Mouse (Mus musculus) embryonic facial prominence, embryonic 12.5 days (tissue): Measurements from ENCODE around the gene Lat. TPM values are rescaled to one million over a fixed set of nuclear protein-coding genes. Genes with fewer than 3 reads are reported as not detected.
"Not testable (repeated sequence)": the region's sequence is repeated elsewhere in the genome, so short reads cannot be mapped to it uniquely, and the experiment has no call there.

Experiments used
- ATAC-seq: fragments of 200-750 bp; cut with Nextera tagmentation; 2 replicates; pipeline ENCODE4 v1.8.0; 2017; ENCODE audit not compliant: insufficient number of reproducible peaks, insufficient read depth, low FRiP score, low TSS enrichment
- H3K27ac ChIP-seq: fragments of 300-500 bp; sonication (generic); 2 replicates; pipeline ENCODE4 v1.5.1; 2016; ENCODE audit warnings: mild to moderate bottlenecking
- H3K27me3 ChIP-seq: fragments of 300-500 bp; sonication (generic); 2 replicates; pipeline ENCODE4 v1.6.1; 2016; ENCODE audit warnings: mild to moderate bottlenecking, moderate library complexity
- H3K36me3 ChIP-seq: fragments of 300-500 bp; sonication (generic); 2 replicates; pipeline ENCODE4 v1.6.1; 2016; ENCODE audit warnings: mild to moderate bottlenecking
- H3K4me1 ChIP-seq: fragments of 300-500 bp; sonication (generic); 2 replicates; pipeline ENCODE4 v1.6.1; 2016
- H3K4me2 ChIP-seq: fragments of 300-500 bp; sonication (generic); replicated peaks from 2 replicates; pipeline ENCODE4 v1.6.1; 2016; ENCODE audit warnings: mild to moderate bottlenecking, moderate library complexity
- H3K4me3 ChIP-seq: fragments of 300-500 bp; sonication (generic); 2 replicates; pipeline ENCODE4 v1.5.1; 2016; ENCODE audit warnings: mild to moderate bottlenecking
- H3K9ac ChIP-seq: fragments of 300-500 bp; sonication (generic); 2 replicates; pipeline ENCODE4 v1.6.1; 2016; ENCODE audit warnings: mild to moderate bottlenecking, moderate library complexity
- H3K9me3 ChIP-seq: fragments of 300-500 bp; sonication (generic); 2 replicates; pipeline ENCODE4 v1.6.1; 2016; ENCODE audit warnings: mild to moderate bottlenecking, moderate library complexity
- WGBS: fragments of 180-500 bp; shearing (Covaris S2); methylation state at CpG from one replicate; pipeline ENCODE4 v1.1.7; 2016; 5-methylcytosine and 5-hydroxymethylcytosine counted together
- microRNA-seq: library from miRNA; unstranded; fragments of <30 nt; microRNA quantifications from one replicate; pipeline ENCODE4, GENCODE M21; 2017
- polyA plus RNA-seq: library from polyadenylated mRNA; unstranded; fragments of >200 nt; fragmentation: Nextera tagmentation; extraction: Ambion mirVana; gene quantifications from 2 replicates; pipeline ENCODE4 v1.2.1, GENCODE M21; 2016

Gene Lat
- polyA plus RNA-seq, 1 experiment from 2014 or later, result 2.8 TPM

DNA sequence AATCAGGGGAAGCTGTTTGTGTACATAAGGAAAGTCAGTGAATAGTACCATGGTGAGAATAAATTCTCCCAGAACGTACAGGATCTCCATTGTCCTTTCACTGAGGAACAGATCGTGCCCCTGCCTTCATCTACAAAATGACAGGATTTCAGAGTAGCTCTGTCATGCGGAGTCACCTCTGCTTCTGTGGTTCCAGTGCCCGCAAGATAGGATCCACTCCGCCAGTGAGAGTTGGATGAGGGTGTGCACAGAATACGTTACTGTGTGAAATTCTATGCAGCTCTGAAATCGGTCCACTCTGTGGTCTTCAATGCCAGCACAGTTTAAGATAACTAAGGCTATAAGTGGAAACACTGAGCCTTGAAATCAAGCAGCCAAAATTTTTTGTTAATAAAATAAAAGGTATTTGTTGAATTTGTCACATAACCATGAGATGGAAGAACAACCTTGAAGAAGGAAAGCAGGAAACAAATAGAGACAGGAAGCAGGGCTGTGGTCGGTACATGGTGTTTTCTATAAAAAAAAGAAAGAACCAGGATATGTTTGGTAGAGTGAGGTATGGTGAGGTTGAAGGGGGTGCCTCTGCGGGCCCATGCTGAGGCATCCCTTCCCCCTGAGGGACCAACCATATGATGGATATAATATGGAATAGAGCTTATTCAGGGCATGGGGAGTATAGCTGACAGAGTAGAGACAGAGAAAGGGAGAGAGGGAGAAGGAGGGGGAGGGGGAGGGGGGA lies 39.3 kb downstream of the Lat start:
- Histone ChIP-seq H3K36me3 (no peaks in the 10 kb centered on the region), H3K27ac (no peak overlapping the region), H3K4me2 (no peak overlapping the region), H3K9ac (no peak overlapping the region; the same call in 1 of the 2 replicates), H3K27me3 (no peaks in the 10 kb centered on the region), H3K4me1 (no peaks in the 10 kb centered on the region), H3K4me3 (no peak overlapping the region), H3K9me3 (no peaks in the 10 kb centered on the region)
- ATAC-seq, result no peak
- 82% methylated on average over 9 of the region's 9 CpGs for WGBS

- H3K27ac ChIP-seq, H3K36me3 ChIP-seq, H3K9me3 ChIP-seq, H3K4me1 ChIP-seq, H3K4me3 ChIP-seq, H3K27me3 ChIP-seq, H3K9ac ChIP-seq, ATAC-seq, H3K4me2 ChIP-seq: not testable (repeated sequence)
- WGBS, result 86% methylated on average over 5 of the region's 6 CpGs
Observed at GRCm38 (mm10) chr7:126328848-126329247, 40.5 kb downstream of the Lat start.

GRCm38 (mm10) chr7:126325576-126326273 lies 43.6 kb downstream of the Lat start:
- H3K4me2 ChIP-seq, H3K27ac ChIP-seq, H3K9ac ChIP-seq, H3K9me3 ChIP-seq, H3K27me3 ChIP-seq, ATAC-seq, H3K4me3 ChIP-seq, H3K4me1 ChIP-seq, H3K36me3 ChIP-seq: not testable (repeated sequence)
- 21% methylated on average over 9 of the region's 9 CpGs for WGBS

GRCm38 (mm10) chr7:126324791-126325190 lies 44.6 kb downstream of the Lat start:
- Histone ChIP-seq H3K9ac (no peak overlapping the region), H3K27me3 (no peaks in the 10 kb centered on the region), H3K9me3 (no peaks in the 10 kb centered on the region), H3K4me3 (no peak overlapping the region), H3K36me3 (no peaks in the 10 kb centered on the region), H3K27ac (no peak overlapping the region), H3K4me2 (no peak overlapping the region), H3K4me1 (no peaks in the 10 kb centered on the region)
- ATAC-seq, result no peak
- WGBS, result 26% methylated on average over 3 of the region's 3 CpGs

GRCm38 (mm10) chr7:126323729-126324128 lies 45.6 kb downstream of the Lat start:
- Histone ChIP-seq H3K27ac (no peak overlapping the region), H3K9me3 (no peaks in the 10 kb centered on the region), H3K36me3 (no peaks in the 10 kb centered on the region), H3K4me2 (no peak overlapping the region), H3K4me1 (no peaks in the 10 kb centered on the region), H3K9ac (no peak overlapping the region), H3K4me3 (no peak overlapping the region), H3K27me3 (no peaks in the 10 kb centered on the region)
- no peak for ATAC-seq
- WGBS, result 5% methylated on average over 11 of the region's 11 CpGs

- no peak for ATAC-seq
- 73% methylated on average over 8 of the region's 8 CpGs for WGBS
- Histone ChIP-seq H3K4me3 (no peak overlapping the region), H3K27me3 (no peaks in the 10 kb centered on the region; the same call in none of the 2 replicates), H3K9ac (no peak overlapping the region), H3K4me2 (no peak overlapping the region), H3K27ac (no peak overlapping the region), H3K36me3 (no peaks in the 10 kb centered on the region), H3K4me1 (no peaks in the 10 kb centered on the region), H3K9me3 (no peaks in the 10 kb centered on the region)
Observed at GRCm38 (mm10) chr7:126314273-126314672, 55.1 kb downstream of the Lat start.

Small RNA genes within 50 kb of the gene (microRNA-seq; reads per million reads assigned to microRNA genes)
- not detected for gene Mir7058

Other genes with a start within 250 kb of the Lat start
- 73.1 and 78.5 TPM in 2 replicates for gene Xpo6, start 169.1 kb downstream of the Lat start, polyA plus RNA-seq
- 130 and 138 TPM in 2 replicates for gene Sbk1, start 97.0 kb downstream of the Lat start, polyA plus RNA-seq
- gene Spns1, start 7.9 kb upstream of the Lat start, polyA plus RNA-seq, result 64.9 and 68.9 TPM in 2 replicates
- gene Nfatc2ip, start 27.2 kb upstream of the Lat start, polyA plus RNA-seq, result 3.1 and 3.2 TPM in 2 replicates
- gene Cd19, start 45.3 kb upstream of the Lat start, polyA plus RNA-seq, result not detected in 2 replicates
- 35.3 and 36.7 TPM in 2 replicates for gene Rabep2, start 59.2 kb upstream of the Lat start, polyA plus RNA-seq
- 22.3 and 26.8 TPM in 2 replicates for gene Atp2a1, start 93.5 kb upstream of the Lat start, polyA plus RNA-seq
- gene Sh2b1, start 105.9 kb upstream of the Lat start, polyA plus RNA-seq, result 60.2 and 62.6 TPM in 2 replicates
- 138 and 141 TPM in 2 replicates for gene Tufm, start 117.8 kb upstream of the Lat start, polyA plus RNA-seq
- gene Atxn2l, start 133.9 kb upstream of the Lat start, polyA plus RNA-seq, result 62.9 and 64.0 TPM in 2 replicates
- 186 and 200 TPM in 2 replicates for gene Eif3c, start 196.8 kb upstream of the Lat start, polyA plus RNA-seq
- 0.59 and 0.96 TPM in 2 replicates for gene Apobr, start 215.4 kb upstream of the Lat start, polyA plus RNA-seq
- gene Cln3, start 216.2 kb upstream of the Lat start, polyA plus RNA-seq, result 33.3 and 34.4 TPM in 2 replicates
- gene Il27, start 225.4 kb upstream of the Lat start, polyA plus RNA-seq, result not detected in 2 replicates